Mouse (Mus musculus): ENCODE data around the gene Fam161b.
"Not testable (repeated sequence)": the region's sequence is repeated elsewhere in the genome, so short reads cannot be mapped to it uniquely, and the experiment has no call there.

Fam161b gene

DNA sequence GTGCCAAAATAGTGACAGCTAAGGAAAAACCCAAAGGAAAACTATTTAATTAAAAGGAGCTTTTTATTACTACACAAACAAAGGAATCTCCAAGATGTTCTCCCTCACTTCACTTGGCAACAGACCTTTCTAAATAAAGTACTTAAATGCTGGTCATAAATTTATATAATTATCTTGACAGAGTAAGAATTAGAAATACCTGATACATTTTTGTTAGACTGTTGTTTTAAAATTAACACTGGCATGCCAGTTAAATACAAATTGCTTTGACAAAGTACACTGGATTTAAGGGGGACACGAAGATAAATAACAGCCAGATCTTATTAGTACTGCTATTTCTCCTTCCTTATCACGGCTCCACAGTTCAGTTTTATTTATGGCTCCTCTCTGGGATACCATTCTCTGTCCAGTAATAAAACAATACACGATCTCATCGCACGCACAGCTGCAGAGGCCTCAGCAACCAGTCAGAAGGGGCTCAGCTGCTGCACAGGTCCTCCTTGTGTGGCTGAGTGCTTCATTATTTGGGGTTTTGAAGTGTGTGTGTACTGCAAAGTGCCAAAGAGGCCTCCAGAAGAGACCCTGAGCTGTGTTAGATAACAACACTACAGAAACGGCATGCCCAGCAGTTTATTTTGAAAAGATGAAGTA lies 12.3 kb upstream of the Fam161b start:
- no peak for DNase-seq

DNA sequence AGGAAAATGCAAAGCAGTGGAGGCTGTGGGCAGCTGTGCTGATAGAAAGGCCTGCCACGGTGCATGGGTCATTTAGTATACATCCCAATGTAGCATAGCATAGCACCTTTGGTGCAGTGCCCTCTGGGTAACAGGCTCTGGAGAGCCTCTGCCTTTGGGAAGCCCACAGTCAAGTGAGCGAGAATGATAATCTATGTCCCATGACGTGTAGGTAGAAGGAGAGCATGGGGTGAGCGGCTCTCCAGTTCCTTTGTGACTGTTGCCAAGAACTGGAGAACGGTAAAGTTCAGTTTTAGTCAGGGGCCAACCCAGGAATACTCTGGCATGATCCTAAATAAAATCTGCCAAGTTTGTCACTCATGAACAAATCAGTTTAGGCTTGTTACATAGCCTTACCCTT lies 10.0 kb upstream of the Fam161b start:
- DNase-seq, result no peak

DNA sequence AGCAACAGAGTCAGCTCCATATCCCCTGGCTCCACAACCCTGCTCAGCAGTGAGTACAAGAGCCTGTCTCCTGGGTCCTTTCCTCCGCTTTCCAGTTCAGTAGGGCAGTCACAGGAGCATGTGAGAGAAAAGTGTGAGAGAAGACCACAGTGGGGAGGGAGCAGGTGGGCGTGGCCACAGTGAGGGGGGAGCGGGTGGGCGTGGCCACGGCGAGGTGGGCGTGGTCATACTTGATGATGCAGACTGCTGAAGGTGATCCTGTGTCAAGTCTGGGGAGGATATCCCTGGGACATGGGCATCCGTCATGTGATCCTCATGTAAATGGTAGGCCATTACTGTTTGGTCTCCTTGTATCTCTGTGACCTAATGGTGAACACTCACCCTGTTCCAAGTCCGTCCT lies 5.3 kb upstream of the Fam161b start:
- DNase-seq, result no peak

DNA sequence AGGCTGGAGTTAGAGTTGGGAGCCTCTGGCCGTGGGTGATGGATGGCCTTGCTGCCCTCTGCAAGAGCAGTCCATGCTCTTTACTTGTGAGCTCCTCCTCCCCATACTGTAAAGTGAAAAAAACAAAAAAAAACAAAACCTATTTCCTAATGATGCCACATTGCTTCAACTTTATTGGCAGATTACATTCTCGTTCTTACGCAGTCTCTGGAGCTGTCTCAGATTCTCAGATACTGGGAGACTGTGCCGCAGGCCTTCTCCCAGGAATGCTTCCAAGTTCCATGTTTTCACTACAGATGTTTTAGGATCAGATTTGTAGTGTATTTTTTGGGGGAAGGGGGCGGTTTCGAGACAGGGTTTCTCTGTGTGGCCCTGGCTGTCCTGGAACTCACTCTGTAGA lies 3.5 kb upstream of the Fam161b start:
- DNase-seq, result no peak

DNA sequence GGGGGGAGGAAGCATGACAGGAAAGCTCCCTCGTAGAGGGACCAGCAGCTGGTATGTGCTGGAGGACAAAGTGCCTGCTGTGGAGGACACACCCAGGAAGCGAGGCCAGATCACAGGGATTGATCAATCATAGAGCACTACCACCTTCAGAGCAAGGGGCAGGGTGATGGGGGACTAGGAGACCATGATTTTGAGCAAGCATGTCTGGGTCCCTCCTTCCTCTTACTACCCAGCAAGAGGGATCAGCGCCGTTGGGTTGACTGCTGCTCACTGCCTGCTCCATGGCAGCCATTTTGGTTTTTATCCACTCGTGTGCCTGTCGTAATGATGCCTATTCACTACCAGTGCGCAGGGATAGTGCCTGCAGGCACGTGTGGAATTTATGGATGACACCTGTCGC lies 2.7 kb upstream of the Fam161b start:
- no peak for DNase-seq

DNA sequence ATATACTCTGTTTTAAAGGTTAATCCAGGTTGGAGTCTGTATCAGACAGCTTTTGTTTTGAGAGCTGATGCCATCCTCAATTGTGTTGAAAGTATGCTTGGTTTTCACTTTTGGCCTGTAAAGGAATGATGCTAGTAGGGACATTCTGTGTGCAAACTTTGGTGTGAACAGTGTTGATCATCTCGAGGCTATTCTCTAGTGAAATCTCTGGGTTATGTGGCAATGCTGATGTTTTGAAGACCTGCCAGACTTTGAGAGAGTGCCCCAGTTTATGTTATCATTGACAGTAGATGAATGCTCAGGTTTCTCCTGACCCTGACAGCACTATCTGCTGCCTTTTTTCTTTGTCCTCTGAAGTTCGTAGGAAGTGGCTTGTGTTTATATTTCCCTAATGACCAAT lies 1.2 kb upstream of the Fam161b start:
- no peak for DNase-seq

DNA sequence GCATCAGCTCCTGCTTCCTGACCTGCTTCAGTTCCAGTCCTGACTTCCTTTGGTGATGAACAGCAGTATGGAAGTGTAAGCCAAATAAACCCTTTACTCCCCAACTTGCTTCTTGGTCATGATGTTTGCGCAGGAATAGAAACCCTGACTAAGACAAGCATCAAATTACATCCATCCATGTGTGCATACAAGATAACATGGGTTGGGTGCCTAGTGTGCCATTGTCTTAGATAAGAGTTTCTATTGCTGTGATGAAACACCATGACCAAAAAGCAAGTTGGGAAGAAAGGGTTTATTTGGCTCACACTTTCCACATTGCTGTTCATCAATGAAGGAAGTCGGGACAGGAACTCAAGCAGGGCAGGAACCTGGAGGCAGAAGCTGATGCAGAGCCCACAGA lies 2.9 kb downstream of the Fam161b start:
- DNase-seq, result not testable (repeated sequence)

DNA sequence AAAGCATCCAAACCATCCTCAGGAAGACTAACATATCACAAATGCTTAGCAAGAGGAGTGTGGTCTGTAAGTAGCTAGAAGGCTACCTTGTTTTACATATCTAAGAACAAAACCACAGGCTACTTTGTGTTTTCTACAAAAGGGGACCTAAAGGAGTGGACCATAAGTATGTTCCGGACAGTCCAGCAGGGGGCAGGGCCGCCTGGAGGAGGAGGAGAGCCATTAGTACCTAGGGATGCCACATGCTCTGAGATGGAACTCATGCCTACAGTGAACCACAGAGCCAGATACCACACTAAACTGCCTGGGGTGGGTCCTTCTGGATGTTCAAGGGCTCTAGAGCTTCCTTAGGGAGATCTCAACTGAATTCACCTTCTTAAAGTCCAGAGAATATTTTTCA lies 14.4 kb downstream of the Fam161b start:
- no peak for DNase-seq

DNA sequence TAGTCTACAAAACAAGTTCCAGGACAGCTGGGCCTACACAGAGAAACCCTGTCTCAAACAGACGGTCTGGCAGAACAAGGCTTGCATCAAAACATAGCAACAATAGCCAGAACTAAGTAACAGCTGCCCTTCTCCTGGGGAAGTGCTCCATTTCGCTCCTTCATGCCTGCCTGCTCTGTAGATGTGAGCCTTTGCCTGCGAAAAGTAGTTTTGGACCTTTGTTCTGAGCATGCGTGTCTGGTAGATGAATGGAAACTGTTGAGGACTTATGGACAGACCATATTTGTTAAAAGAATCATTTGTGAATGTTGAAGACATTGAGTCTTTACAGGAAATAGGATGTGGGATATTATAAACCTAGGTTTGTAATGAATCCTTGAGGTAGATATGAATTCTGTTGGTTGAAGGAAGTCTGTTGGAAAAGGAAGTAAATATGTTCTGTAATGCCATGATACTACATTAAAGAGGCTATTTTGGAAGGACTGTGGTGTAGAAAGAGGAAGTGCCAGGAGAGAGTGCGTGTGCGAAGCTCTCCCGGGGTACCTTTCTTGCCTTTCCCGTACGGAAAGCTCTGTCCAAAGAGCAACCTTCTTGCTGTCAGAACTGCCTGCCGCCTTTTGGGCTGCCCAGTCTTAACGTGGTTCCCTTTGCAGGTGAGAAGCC lies 24.5 kb downstream of the Fam161b start:
- no peak for DNase-seq

DNA sequence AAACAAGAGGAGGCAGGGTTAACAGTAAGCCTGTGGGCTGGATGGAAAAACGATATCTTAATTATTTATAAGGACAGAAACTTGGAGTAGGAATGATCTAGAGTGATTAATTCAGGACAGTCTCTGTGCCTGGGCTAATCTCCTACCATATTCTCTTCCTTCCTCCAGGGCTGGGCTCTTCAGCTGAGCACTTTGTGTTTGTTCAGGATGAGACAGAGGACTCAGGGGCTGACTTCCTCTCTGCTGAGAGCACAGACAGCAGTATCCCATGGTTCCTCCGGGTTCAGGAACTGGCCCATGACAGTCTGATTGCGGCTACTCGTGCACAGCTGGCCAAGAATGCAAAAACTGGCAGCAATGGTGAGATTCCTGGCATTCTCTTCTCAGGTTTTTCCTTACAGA lies 34.5 kb downstream of the Fam161b start:
- DNase-seq, result no peak

DNA sequence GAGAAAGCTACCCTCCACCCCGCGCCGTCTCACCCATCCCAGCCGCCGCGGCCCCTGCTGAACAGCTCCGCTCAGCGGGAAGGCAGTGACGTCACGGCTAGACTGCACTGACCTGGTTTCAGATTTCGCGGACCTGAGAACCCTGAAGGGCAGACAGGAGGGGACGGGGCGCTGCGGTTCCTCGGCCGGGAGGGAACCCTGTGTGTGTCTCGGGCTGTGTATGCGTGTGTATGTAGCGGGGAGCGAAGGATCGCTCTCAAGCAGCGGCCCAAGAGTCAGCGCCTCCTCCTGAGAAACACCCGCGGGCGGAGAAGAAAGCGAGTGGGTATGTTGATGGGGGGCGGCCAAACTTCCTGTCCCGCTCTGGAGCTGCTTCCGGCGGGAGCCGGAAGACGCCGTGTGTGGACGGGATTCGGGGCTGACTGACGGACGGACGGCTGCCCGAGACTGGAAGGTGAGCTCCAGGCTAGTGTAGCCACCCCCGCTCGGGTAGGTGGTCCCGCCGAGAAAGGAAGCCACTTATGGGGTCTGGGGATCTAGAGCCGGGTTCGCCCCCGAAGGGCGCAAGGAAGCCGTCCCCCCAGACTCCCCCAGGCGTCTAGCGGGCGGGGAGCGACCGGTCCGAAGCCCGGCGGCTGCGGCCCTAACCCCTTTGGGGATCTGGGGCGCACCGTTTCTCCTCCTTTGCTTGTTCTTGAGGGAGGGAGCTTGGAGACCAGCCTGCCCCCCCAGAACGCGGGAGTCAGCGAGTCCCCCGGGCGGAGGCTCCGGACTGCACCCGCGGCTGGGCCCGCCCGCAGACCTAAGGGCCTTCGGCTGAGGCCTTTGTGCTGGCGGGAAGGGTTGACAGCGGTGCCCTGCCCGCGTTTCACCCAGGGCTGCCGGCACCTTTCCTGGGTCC lies 44.7 kb downstream of the Fam161b start, which contains the start of gene Zfp410:
Gene Zfp410, plus strand, starts transcription at position 132 of the 901 bp plus-strand sequence.
- DNase-seq, result peak; percentile 69 to 77

DNA sequence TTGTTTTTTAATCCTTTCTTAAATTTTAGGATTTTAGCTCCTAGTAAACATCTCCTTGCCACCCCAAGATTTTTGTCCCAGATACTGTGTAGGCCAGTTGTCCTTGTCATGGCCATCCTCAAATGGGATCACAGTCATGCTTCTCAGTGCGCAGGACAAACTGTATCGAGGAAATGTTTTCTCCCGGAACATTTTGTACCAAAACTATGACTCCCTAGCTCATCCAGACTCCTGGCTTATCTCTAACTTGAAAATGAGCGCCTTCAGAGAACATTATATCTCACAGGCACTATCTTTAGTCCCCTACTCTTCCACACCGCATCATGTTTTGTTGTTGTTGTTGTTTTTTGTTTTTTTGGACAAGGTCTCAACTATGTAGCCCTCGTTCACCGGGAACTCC lies 45.6 kb downstream of the Fam161b start:
- DNase-seq, result no peak

DNA sequence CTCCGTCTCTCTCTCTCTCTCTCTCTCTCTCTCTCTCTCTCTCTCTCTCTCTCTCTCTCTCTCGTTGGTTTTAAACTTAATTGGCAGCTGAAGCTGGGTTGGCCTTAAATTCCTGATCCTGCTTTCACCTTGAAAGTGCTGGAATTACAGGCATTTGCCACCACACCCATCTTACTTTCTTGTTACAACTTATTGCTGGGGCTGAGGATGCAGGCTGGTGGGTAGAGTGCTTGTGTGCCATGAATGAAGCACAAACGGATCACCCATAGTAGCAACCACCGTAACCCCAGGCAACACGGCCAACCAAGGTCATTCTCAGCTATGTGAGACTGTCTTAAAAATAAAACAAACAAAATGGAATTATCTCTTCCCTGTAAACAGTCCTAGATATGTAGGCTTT lies 50.3 kb downstream of the Fam161b start:
- no peak for DNase-seq

DNA sequence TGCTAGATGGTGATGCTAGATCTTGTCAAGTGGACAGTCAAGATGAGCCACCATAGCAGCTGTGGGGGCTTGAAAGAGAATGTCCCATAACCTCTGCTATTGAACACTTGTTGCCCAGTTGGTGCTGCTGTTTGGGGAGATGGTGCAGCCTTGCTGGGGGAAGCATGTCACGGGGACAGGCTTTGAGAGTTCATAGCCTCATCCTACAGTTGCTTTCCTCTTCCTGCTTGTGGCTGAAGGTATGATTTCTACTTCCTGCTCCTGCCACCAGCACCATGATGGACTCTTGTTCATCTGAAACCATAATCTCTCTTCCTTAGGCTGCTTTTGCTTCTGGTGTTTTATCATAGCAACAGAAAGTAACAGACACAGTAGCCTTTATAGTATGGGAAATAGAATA lies 57.1 kb downstream of the Fam161b start:
- no peak for DNase-seq

DNA sequence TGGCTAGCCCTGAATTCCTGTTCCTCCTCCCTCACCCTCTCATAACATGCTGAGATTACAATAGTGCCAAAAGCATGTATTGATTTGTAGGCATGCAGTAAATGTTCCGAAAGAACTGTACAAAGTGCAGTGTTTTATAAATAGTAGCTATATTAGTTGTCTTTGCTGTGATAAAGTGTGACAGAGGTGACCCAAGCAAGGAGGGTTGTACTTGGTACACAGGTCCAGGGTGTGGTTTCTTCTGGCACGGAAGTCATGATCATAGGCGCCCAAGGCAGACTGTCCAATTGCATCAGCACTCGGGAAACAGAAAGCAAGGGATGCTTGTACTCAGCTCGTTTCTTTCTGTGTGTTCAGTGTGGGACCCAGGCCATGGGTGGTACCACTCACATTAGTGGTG lies 57.5 kb downstream of the Fam161b start:
- DNase-seq, result no peak

DNA sequence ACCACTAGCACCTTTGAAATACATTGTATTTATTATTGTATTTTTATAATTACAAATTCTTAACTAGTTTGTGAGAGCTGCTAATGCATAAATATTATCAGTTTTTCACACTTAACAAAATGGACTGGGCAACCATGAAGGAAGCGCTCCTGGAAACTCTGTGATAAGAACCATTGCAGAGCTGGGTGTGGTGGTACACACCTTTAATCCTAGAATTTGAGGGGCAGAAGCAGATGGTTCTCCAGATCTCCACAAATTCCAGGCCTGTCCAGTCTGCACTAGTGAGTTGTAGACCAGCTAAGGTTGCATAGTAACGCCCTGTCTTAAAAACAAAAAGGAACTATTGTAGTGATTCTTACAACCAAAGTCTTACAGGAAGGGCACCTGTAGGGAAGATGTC lies 62.4 kb downstream of the Fam161b start:
- DNase-seq, result no peak

DNA sequence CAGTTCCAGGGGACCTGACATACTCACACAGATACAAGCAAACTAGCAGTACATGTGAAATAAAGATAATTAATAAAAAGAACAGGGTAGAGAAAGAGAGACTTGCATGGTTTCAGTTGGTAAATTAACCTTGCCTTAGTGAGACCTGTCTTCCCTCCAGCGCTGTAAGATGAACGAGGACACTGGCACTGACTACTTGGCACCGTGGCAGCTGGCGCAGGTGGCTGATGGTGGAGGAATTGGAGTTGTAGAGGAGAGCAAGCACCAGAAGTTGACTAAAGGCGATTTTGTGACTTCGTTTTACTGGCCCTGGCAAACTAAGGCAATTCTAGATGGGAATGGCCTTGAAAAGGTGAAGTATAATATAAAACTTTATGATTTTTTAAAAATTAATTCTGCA lies 63.8 kb downstream of the Fam161b start:
- DNase-seq, result no peak

Measured in thymus, adult 18-20 months (tissue).